Mouse (Mus musculus) forebrain, embryonic 13.5 days (tissue): ENCODE results near the gene Aipl1. TPM values are rescaled to one million over a fixed set of nuclear protein-coding genes. Genes with fewer than 3 reads are reported as not detected.

Experiments
- ATAC-seq: fragments of 200-750 bp; cut with Nextera tagmentation; 2 replicates; pipeline ENCODE4 v1.8.0; 2017
- H3K27ac ChIP-seq: fragments of 300-500 bp; sonication (generic); 2 replicates; pipeline ENCODE4 v1.5.1; 2015; ENCODE audit warnings: inconsistent platforms, mild to moderate bottlenecking, moderate library complexity
- H3K27me3 ChIP-seq: fragments of 300-500 bp; sonication (generic); 2 replicates; pipeline ENCODE4 v1.6.1; 2015; ENCODE audit warnings: mild to moderate bottlenecking, inconsistent platforms
- H3K36me3 ChIP-seq: fragments of 300-500 bp; sonication (generic); 2 replicates; pipeline ENCODE4 v1.6.1; 2015; ENCODE audit warnings: mild to moderate bottlenecking, inconsistent platforms; ENCODE audit not compliant: poor library complexity, severe bottlenecking
- H3K4me1 ChIP-seq: fragments of 300-500 bp; sonication (generic); 2 replicates; pipeline ENCODE4 v1.6.1; 2015; ENCODE audit warnings: inconsistent platforms
- H3K4me2 ChIP-seq: fragments of 300-500 bp; sonication (generic); 2 replicates; pipeline ENCODE4 v1.6.1; 2015; ENCODE audit warnings: inconsistent platforms, mild to moderate bottlenecking, moderate library complexity
- H3K4me3 ChIP-seq: fragments of 300-500 bp; sonication (generic); 2 replicates; pipeline ENCODE4 v1.5.1; 2015; ENCODE audit warnings: mild to moderate bottlenecking, inconsistent platforms
- H3K9ac ChIP-seq: fragments of 300-500 bp; sonication (generic); 2 replicates; pipeline ENCODE4 v1.6.1; 2015; ENCODE audit warnings: mild to moderate bottlenecking, inconsistent platforms
- H3K9me3 ChIP-seq: fragments of 300-500 bp; sonication (generic); replicated peaks from 2 replicates; pipeline ENCODE4 v1.6.1; 2016; ENCODE audit warnings: inconsistent platforms
- WGBS: fragments of 180-500 bp; shearing (Covaris S2); methylation state at CpG from one replicate; pipeline ENCODE4 v1.1.7; 2015; 5-methylcytosine and 5-hydroxymethylcytosine counted together
- polyA plus RNA-seq: library from polyadenylated mRNA; unstranded; fragments of >200 nt; fragmentation: Nextera tagmentation; extraction: Ambion mirVana; gene quantifications from 2 replicates; pipeline ENCODE4 v1.2.1, GENCODE M21; 2015

Aipl1 gene
- polyA plus RNA-seq, 1 experiment from 2014 or later: 0.23 TPM

DNA sequence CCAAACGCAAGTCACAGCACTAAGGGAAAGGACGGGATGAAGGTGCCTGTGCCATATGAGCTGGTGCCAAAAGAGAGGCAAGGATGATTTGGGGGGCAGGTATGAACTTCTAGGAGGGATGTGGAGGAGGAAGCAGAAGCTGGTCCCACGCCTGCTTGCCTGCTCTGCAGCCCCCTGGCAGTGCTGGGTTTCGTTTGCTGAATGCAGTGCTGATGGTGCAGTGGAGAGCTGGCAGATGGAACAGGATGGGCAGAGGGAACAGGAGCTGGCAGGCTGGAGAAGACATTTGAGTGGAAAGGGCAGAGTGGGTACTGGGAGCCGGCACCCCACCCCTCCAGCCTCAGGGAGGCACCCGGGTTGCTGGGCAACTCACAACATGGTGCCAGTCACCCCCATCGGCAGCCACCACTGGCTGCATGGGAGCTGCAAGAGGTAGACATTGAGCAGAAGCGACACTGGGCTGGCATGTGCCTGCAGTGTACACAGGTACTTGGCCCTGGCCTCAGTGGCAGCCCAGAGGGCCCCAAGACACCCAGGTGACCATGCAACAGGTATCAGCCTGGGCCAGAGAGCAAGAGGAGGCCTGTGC is 12.0 kb upstream of the Aipl1 start:
- no peak overlapping the region for H3K9ac ChIP-seq
- 76% methylated on average over 8 of the region's 8 CpGs for WGBS
- H3K4me2 ChIP-seq: no peak overlapping the region
- H3K4me1 ChIP-seq: peaks cover 38% of the 10 kb centered on the region
- H3K9me3 ChIP-seq: no peaks in the 10 kb centered on the region
- no peak overlapping the region for H3K27ac ChIP-seq
- H3K36me3 ChIP-seq: peaks cover 35% of the 10 kb centered on the region
- ATAC-seq: no peak
- no peak overlapping the region for H3K4me3 ChIP-seq
- peaks cover 41% of the 10 kb centered on the region for H3K27me3 ChIP-seq

GRCm38 (mm10) chr11:72048730-72049129 is 11.4 kb upstream of the Aipl1 start:
- no peak for ATAC-seq
- 57% methylated on average over 6 of the region's 6 CpGs for WGBS
- no peak overlapping the region for H3K27ac ChIP-seq
- no peaks in the 10 kb centered on the region for H3K9me3 ChIP-seq
- peaks cover 43% of the 10 kb centered on the region for H3K4me1 ChIP-seq
- no peak overlapping the region for H3K9ac ChIP-seq
- no peak overlapping the region for H3K4me2 ChIP-seq
- H3K27me3 ChIP-seq: peaks cover 36% of the 10 kb centered on the region
- H3K4me3 ChIP-seq: no peak overlapping the region
- H3K36me3 ChIP-seq: peaks cover 39% of the 10 kb centered on the region

GRCm38 (mm10) chr11:72044231-72044630 is 6.9 kb upstream of the Aipl1 start:
- peaks cover 39% of the 10 kb centered on the region for H3K36me3 ChIP-seq
- H3K4me3 ChIP-seq: 0 out of 2 replicates have a peak overlapping the region, but pooled peaks have one; percentile 74
- H3K4me1 ChIP-seq: peaks cover 49% of the 10 kb centered on the region
- peak overlapping the region; percentile 95 for H3K4me2 ChIP-seq
- no peaks in the 10 kb centered on the region for H3K9me3 ChIP-seq
- no peak overlapping the region for H3K27ac ChIP-seq
- peak overlapping the region; percentile 79; the same call in 1 of the 2 replicates for H3K9ac ChIP-seq
- peaks cover 1% of the 10 kb centered on the region; the same call in 1 of the 2 replicates for H3K27me3 ChIP-seq
- 86% methylated on average over 3 of the region's 3 CpGs for WGBS
- ATAC-seq: no peak

DNA sequence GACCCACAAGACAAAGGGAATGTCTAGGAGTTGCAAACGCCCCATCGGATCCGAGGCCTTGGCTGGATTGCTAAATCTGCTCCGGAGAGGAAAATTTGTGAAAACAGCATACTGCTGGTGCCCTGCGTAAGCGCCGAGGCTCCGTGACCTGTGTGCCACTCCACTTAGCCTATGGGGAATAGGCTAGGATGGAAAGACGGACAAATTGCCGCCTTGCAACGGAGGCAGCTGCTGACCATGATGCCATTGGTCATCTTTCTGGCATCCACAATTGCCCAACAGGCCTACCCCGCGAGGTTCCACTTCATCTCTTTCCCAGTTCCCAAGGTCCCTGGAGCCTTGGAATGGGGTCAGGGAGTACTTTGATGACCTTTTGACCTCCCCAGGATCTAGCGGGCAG is 5.3 kb upstream of the Aipl1 start:
- Histone ChIP-seq H3K4me1 (peaks cover 63% of the 10 kb centered on the region), H3K9ac (peak overlapping the region; percentile 79), H3K9me3 (no peaks in the 10 kb centered on the region), H3K27ac (no peak overlapping the region), H3K36me3 (peaks cover 35% of the 10 kb centered on the region), H3K27me3 (no peaks in the 10 kb centered on the region), H3K4me3 (peak overlapping the region; percentile 74), H3K4me2 (peak overlapping the region; percentile 95)
- 1% methylated on average over 14 of the region's 14 CpGs for WGBS
- ATAC-seq: no peak; the same call in 1 of the 2 replicates

- 1% methylated on average over 52 of the region's 52 CpGs for WGBS
- peak within 1 kb of the TSS; percentile 82 for H3K27ac ChIP-seq
- peak; percentile 95 for ATAC-seq
- no peaks in the 10 kb centered on the region for H3K9me3 ChIP-seq
- peaks cover 64% of the 10 kb centered on the region for H3K4me1 ChIP-seq
- no peaks in the 10 kb centered on the region for H3K27me3 ChIP-seq
- H3K4me2 ChIP-seq: peak within 1 kb of the TSS; percentile 95
- peaks cover 31% of the 10 kb centered on the region for H3K36me3 ChIP-seq
- H3K9ac ChIP-seq: peak within 1 kb of the TSS; percentile 79
- H3K4me3 ChIP-seq: peak within 1 kb of the TSS; percentile 74
Measured at GRCm38 (mm10) chr11:72041768-72042607, 4.7 kb upstream of the Aipl1 start, which contains the start of gene Pimreg. Gene Pimreg, plus strand, starts transcription at chr11:72042032.

GRCm38 (mm10) chr11:72041290-72041767 is 4.0 kb upstream of the Aipl1 start:
- peak overlapping the region; percentile 74 for H3K4me3 ChIP-seq
- peaks cover 64% of the 10 kb centered on the region for H3K4me1 ChIP-seq
- peak overlapping the region; percentile 82 for H3K27ac ChIP-seq
- H3K36me3 ChIP-seq: peaks cover 25% of the 10 kb centered on the region
- no peaks in the 10 kb centered on the region for H3K9me3 ChIP-seq
- ATAC-seq: no peak
- H3K9ac ChIP-seq: peak overlapping the region; percentile 74
- H3K4me2 ChIP-seq: peak overlapping the region; percentile 95
- no peaks in the 10 kb centered on the region for H3K27me3 ChIP-seq
- 15% methylated on average over 6 of the region's 6 CpGs for WGBS

DNA sequence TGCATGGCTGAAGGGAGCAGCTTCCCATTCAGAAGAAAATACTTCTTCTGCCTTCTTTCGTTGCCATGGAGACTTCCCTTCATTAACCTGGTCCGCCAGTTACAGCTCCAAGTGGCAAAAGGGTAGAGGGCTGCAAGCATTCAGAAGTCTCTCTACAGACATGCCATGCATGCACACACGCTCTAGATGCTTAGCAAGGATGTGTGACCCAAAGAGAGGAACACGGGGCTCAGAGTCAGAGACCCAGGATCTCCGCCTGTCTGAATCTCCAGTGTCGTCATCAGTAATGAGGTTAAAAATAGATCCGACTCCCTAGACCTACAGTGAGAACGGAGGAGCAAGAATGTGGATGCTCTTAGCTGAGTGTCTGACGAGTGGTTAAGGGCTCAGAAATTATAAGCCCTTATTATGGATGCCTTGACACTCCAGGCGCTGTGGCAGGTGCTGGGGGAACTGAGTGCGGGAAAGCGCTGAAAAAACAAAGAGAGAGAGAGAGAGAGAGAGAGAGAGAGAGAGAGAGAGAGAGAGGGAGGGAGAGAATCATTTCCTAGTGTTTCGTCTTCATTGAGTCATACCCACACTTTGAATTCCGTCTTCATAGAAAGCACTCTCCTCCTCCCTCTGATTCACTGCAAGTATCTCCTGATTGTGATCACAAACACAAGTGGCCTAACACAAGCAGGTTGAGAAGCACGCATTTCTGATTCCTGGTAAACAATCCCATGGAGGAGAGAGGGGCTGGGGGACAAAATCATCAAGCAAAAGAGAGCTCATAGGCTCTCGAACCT is 2.5 kb upstream of the Aipl1 start:
- Histone ChIP-seq H3K27me3 (no peaks in the 10 kb centered on the region), H3K9me3 (no peaks in the 10 kb centered on the region), H3K4me3 (peak overlapping the region; percentile 14; the same call in 1 of the 2 replicates), H3K27ac (peak overlapping the region; percentile 33), H3K9ac (peak overlapping the region; percentile 8; the same call in 1 of the 2 replicates), H3K36me3 (peaks cover 9% of the 10 kb centered on the region; the same call in 1 of the 2 replicates), H3K4me2 (peak overlapping the region; percentile 40), H3K4me1 (peaks cover 61% of the 10 kb centered on the region)
- WGBS: 17% methylated on average over 16 of the region's 16 CpGs
- peak; percentile 7; the same call in 1 of the 2 replicates for ATAC-seq

- Histone ChIP-seq H3K4me2 (no peak overlapping the region), H3K36me3 (no peaks in the 10 kb centered on the region), H3K27me3 (no peaks in the 10 kb centered on the region), H3K9ac (no peak overlapping the region), H3K4me1 (peaks cover 43% of the 10 kb centered on the region), H3K4me3 (no peak overlapping the region), H3K9me3 (no peaks in the 10 kb centered on the region), H3K27ac (no peak overlapping the region)
- 0% methylated on average over 4 of the region's 4 CpGs for WGBS
- ATAC-seq: no peak
Measured at GRCm38 (mm10) chr11:72037996-72038395, 687 bp upstream of the Aipl1 start.

GRCm38 (mm10) chr11:72032589-72032988 is 4.7 kb downstream of the Aipl1 start:
- Histone ChIP-seq H3K4me3 (no peak overlapping the region), H3K9ac (no peak overlapping the region), H3K36me3 (no peaks in the 10 kb centered on the region), H3K4me1 (peaks cover 6% of the 10 kb centered on the region; the same call in 1 of the 2 replicates), H3K4me2 (no peak overlapping the region), H3K27me3 (peaks cover 14% of the 10 kb centered on the region), H3K27ac (no peak overlapping the region), H3K9me3 (no peaks in the 10 kb centered on the region)
- WGBS: 89% methylated on average over 3 of the region's 3 CpGs
- ATAC-seq: no peak

DNA sequence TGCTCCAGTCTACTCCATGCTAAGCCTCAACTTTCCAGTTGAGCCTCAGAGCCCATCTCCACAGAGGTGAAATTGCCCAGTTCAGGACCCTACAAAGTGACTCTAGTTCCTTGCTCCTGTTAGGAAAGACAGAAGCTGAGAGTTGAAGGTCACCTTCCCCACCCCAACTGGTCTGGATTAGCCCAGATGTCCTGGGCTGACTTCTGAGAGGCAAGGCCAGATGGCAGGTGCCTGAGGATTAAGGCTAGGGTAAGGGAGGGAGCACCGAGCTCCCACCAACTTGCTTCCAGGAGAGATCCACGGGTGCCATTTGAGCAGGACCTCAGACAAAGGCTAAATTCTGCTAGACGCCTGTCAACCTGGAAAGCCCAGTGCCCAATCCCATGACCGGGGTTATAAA is 5.2 kb downstream of the Aipl1 start:
- Histone ChIP-seq H3K9ac (no peak overlapping the region), H3K27ac (no peak overlapping the region), H3K4me2 (no peak overlapping the region), H3K9me3 (no peaks in the 10 kb centered on the region), H3K4me3 (no peak overlapping the region), H3K36me3 (no peaks in the 10 kb centered on the region), H3K27me3 (peaks cover 17% of the 10 kb centered on the region), H3K4me1 (0 out of 2 replicates have a peak, but pooled peaks cover 6% of the 10 kb centered on the region)
- no peak for ATAC-seq
- WGBS: 84% methylated on average over 4 of the region's 4 CpGs

- WGBS: 95% methylated on average over 7 of the region's 7 CpGs
- Histone ChIP-seq H3K9me3 (no peaks in the 10 kb centered on the region), H3K4me1 (0 out of 2 replicates have a peak, but pooled peaks cover 6% of the 10 kb centered on the region), H3K9ac (no peak overlapping the region), H3K27ac (no peak overlapping the region), H3K4me2 (no peak overlapping the region), H3K36me3 (no peaks in the 10 kb centered on the region), H3K27me3 (peaks cover 17% of the 10 kb centered on the region), H3K4me3 (no peak overlapping the region)
- ATAC-seq: no peak
Measured at GRCm38 (mm10) chr11:72031353-72031752, 6.0 kb downstream of the Aipl1 start.
